Mouse (Mus musculus) ES-E14 (cell line): ENCODE measurements at regions not wholly inside any gene's neighbourhood (a gene's known extent, or its start where the extent isn't known, plus 50 kb on each side); places are given as distances from the start of the nearest gene placed in this dataset.

Source experiments
- DNase-seq: peaks from one replicate; pipeline ENCODE4 v3.0.0-alpha.2; 2013; ENCODE audit warnings: low read depth, low spot score
- H3K27ac ChIP-seq: 2 replicates; pipeline ENCODE4 v1.5.1; 2012; ENCODE audit warnings: low read depth, mild to moderate bottlenecking, low read length, moderate library complexity, mixed read lengths; ENCODE audit not compliant: poor library complexity, insufficient read depth, severe bottlenecking
- H3K36me3 ChIP-seq: 2 replicates; pipeline ENCODE4 v1.6.1; 2012; ENCODE audit warnings: mild to moderate bottlenecking, low read length, moderate library complexity, mixed read lengths; ENCODE audit not compliant: control insufficient read depth, poor library complexity, insufficient read depth, severe bottlenecking
- H3K4me1 ChIP-seq, 2 experiments: fragments of 150-350 bp in 1 of 2; sonication (generic) in 1 of 2; 2 replicates each; pipeline ENCODE4 v1.6.1; 2012; ENCODE audit warnings: low read length in 2 of 2, mild to moderate bottlenecking in 1 of 2, mixed read lengths in 1 of 2; ENCODE audit not compliant: control insufficient read depth in 2 of 2, insufficient read depth in 2 of 2, poor library complexity in 1 of 2
- H3K4me3 ChIP-seq, 2 experiments: fragments of 150-350 bp in 1 of 2; sonication (generic) in 1 of 2; 2 replicates each; pipeline ENCODE4 v1.5.1; 2012; ENCODE audit warnings: low read length in 2 of 2, low read depth in 1 of 2, mild to moderate bottlenecking in 1 of 2, mixed read lengths in 1 of 2; ENCODE audit not compliant: insufficient read depth in 1 of 2, poor library complexity in 1 of 2, severe bottlenecking in 1 of 2
- H3K9ac ChIP-seq: 2 replicates; pipeline ENCODE4 v1.6.1; 2012; ENCODE audit warnings: low read depth, mild to moderate bottlenecking, low read length, mixed read lengths; ENCODE audit not compliant: poor library complexity, insufficient read depth, severe bottlenecking
- H3K9me3 ChIP-seq: fragments of 150-350 bp; sonication (generic); 2 replicates; pipeline ENCODE4 v1.6.1; 2012; ENCODE audit warnings: low read depth, mild to moderate bottlenecking, low read length; ENCODE audit not compliant: control insufficient read depth, insufficient read depth
- CHD2 ChIP-seq: IDR thresholded peaks from 2 replicates; pipeline ENCODE4 v1.6.1; 2014; ENCODE audit warnings: mild to moderate bottlenecking, low read depth, low read length, inconsistent platforms
- HCFC1 ChIP-seq: IDR thresholded peaks from 2 replicates; pipeline ENCODE4 v1.6.1; 2012; ENCODE audit warnings: low read length, inconsistent platforms, borderline replicate concordance; ENCODE audit not compliant: insufficient read depth
- MAFK ChIP-seq: IDR thresholded peaks from 2 replicates; pipeline ENCODE4 v1.6.1; 2014; ENCODE audit warnings: mild to moderate bottlenecking, low read depth, low read length, inconsistent platforms; ENCODE audit not compliant: insufficient read depth
- ZC3H11A ChIP-seq: IDR thresholded peaks from 2 replicates; pipeline ENCODE4 v1.6.1; 2012; ENCODE audit warnings: low read depth, mild to moderate bottlenecking, inconsistent platforms, low read length, borderline replicate concordance
- ZNF384 ChIP-seq: IDR thresholded peaks from 2 replicates; pipeline ENCODE4 v1.6.1; 2012; ENCODE audit warnings: low read depth, low read length, inconsistent platforms
- in situ Hi-C, 2 experiments: fragments of 600-800 bp; cut with MboI; formaldehyde crosslinking; loops; one replicate each; pipeline ENCODE4 v1.15.1; 2025; ENCODE audit warnings: low sequenced_read_pairs in 2 of 2, inconsistent platforms in 1 of 2; ENCODE audit not compliant: unreplicated experiment in 2 of 2

DNA sequence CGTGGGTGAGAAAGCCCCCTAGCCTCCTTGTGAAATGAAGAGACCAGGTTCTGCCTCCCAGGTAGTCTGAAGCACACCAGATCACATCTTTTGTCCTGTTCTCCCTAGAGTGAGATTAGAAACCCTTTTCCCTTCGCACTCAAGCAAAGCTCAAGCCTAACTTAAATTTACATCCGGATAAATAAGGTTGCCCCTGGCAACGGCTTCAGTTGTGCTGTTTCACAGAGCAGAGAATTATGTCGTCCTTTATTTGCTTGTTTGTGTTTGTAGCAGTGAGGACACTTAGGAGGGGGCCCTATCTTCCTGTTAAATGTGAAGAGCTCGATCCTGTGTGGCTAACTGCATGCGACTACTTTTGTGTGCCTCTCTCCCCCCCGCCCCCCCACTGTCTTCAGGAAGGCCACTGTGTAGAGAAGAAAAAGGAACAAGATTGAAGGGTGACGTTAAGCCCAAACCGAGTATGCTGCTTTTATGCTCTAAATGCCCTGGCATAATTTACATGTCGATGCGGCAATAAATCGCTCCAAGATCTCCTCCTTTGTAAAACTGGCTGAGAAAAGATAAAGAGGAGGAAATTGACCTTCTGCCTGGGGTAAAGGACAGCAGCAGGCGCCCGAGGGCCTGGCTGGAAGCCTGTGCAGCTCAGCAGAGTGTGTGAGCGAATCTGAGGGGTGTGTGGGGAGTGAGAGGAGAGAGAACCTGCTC, 439.9 kb downstream of the Prdm2 start:
- in situ Hi-C loops = no loop called here
- Histone ChIP-seq H3K36me3 (no peaks in the 10 kb centered on the region), H3K4me1 (no peaks in the 10 kb centered on the region; a peak in 1 of 4 replicates), H3K27ac (peak overlapping the region; percentile 44; the same call in 1 of the 2 replicates), H3K4me3 (no peak overlapping the region), H3K9ac (no peak overlapping the region), H3K9me3 (no peaks in the 10 kb centered on the region)
- peak; percentile 29 for DNase-seq
- TF ChIP-seq CHD2 (no peak), ZC3H11A (no peak), ZNF384 (0 out of 2 replicates have a peak, but pooled peaks have one; percentile 22), HCFC1 (no peak), MAFK (no peak)

- in situ Hi-C loops = no loop called here
- Histone ChIP-seq H3K36me3 (no peaks in the 10 kb centered on the region), H3K4me3 (no peak overlapping the region), H3K9me3 (no peaks in the 10 kb centered on the region), H3K9ac (no peak overlapping the region), H3K4me1 (no peaks in the 10 kb centered on the region; a peak in 1 of 4 replicates), H3K27ac (no peak overlapping the region)
- TF ChIP-seq ZNF384 = no peak
- TF ChIP-seq ZC3H11A = no peak
- TF ChIP-seq HCFC1 = no peak
- no peak for TF ChIP-seq MAFK
- no peak for TF ChIP-seq CHD2
- no peak for DNase-seq
These were observed 441.2 kb downstream of the Prdm2 start for GRCm38 (mm10) chr4:142771520-142772150.

- in situ Hi-C loops = no loop called here
- Histone ChIP-seq H3K4me1 (no peaks in the 10 kb centered on the region; a peak in 1 of 4 replicates), H3K9me3 (no peaks in the 10 kb centered on the region), H3K9ac (no peak overlapping the region), H3K27ac (no peak overlapping the region), H3K4me3 (no peak overlapping the region), H3K36me3 (no peaks in the 10 kb centered on the region)
- TF ChIP-seq HCFC1 (no peak), CHD2 (no peak), ZC3H11A (no peak), ZNF384 (no peak), MAFK (no peak)
- DNase-seq = no peak
These were observed 442.6 kb downstream of the Prdm2 start for GRCm38 (mm10) chr4:142770177-142770576.

- Histone ChIP-seq H3K4me1 (no peaks in the 10 kb centered on the region; a peak in 1 of 4 replicates), H3K4me3 (no peak overlapping the region), H3K9me3 (no peaks in the 10 kb centered on the region), H3K9ac (no peak overlapping the region), H3K27ac (no peak overlapping the region), H3K36me3 (no peaks in the 10 kb centered on the region)
- in situ Hi-C loops = no loop called here
- DNase-seq = no peak
- TF ChIP-seq HCFC1 (no peak), ZNF384 (no peak), ZC3H11A (no peak), MAFK (no peak), CHD2 (no peak)
These were observed 445.1 kb downstream of the Prdm2 start for GRCm38 (mm10) chr4:142767665-142768064.
